Mouse (Mus musculus) monocyte, adult 59 days (primary cell): ENCODE results near the gene Bbc3. TPM values are rescaled to one million over a fixed set of nuclear protein-coding genes. Genes with fewer than 3 reads are reported as not detected.

Experiments
- total RNA-seq, 2 experiments: library from RNA; stranded (reverse); gene quantifications; one replicate each; pipeline ENCODE4 v1.2.4; 2023

Gene Bbc3
- 100 to 1,000 TPM; 117 to 125 TPM for total RNA-seq

DNA sequence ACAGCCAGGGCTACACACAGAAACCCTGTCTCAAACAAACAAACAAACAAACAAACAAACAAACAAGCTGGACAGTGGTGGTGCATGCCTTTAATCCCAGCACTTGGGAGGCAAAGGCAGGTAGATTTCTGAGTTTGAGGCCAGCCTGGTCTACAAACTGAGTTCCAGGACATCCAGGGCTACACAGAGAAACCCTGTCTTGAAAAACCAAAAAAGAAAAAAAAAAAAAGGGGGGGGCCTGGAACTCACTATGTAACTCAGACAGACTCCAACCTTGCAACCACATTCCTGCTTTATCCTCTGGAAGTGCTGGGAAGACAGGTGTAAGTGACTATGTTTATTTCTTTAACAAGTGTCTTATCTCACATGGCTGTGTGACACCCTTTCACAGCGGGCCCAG is at the start of gene Bbc3:
TSS of gene Bbc3 (plus strand) at position 301 of the 400 bp plus-strand sequence.

DNA sequence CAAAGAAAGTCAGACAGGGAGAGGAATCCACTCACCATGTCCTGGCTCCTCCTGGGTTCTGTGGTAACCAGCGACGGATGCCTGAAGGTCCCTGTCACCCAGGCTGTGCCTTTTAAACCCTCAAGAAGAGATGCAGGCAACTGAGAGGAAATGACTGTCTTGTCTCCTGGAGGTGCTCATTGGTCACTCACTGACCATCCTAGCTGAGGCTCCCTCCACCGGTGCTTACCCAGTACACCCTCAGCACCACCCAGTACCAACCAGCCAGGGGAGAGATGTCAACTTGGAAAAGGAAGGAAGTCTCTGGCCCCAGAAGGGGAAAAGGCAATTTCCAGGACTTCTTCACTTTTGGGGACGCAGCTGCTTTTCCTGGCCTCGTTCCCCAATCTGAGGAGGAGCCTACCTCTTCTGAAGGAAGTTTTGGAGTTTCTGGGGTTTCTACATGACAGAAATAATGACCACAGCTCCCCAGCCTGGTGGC is 49.0 kb upstream of the Bbc3 start, which contains the start of gene C5ar1:
TSS of gene C5ar1 (minus strand) at position 431 of the 481 bp plus-strand sequence.

DNA sequence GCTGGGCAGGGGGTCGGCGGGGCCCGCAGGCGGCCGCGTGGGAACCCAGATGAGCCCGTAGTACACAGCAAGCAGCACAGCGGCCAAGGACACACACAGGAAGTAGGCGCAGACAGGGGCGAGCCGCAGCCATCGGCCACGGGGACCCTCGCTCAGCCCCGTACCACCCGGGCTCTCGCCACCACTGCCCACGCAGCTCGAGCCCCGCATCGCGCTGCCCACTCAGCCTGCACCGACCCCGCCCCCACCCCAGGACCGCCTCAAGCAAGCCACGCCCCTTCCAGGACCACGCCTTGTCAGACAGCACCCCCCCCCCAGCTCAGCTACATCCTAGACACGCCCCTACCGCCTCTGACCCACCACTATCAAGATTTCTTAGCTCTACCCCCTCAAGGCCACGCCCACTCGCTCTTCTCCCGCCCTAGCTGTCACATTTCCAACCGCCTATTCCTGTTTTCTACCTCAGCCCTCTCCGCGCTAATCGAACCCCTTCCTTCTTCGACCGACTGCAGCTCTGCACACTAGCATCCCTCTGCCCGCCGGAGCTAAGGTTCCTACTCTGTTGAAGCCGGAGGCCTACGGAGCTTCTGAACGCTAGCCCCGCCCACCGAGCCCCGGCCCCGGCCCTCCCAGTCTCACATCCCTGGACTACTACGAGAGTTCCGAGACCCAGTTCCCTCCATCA is 35.0 kb upstream of the Bbc3 start, which contains the start of gene Inafm1:
TSS of gene Inafm1 (minus strand) at position 537 of the 685 bp plus-strand sequence.

GRCm38 (mm10) chr7:16286026-16286961 is 21.9 kb upstream of the Bbc3 start, which contains the start of gene Ccdc9:
TSS of gene Ccdc9 (minus strand) at chr7:16286795.

Other genes with a start within 250 kb of the Bbc3 start
- under 1 TPM; 0.50 to 0.70 TPM for gene Zfp541, start 246.6 kb upstream of the Bbc3 start, total RNA-seq
- 100 to 1,000 TPM; 224 to 251 TPM for gene Napa, start 209.9 kb upstream of the Bbc3 start, total RNA-seq
- gene Kptn, start 188.5 kb upstream of the Bbc3 start, total RNA-seq = 10 to 100 TPM; 23.0 to 27.9 TPM
- under 1 TPM in 1 of 2 experiments, not detected in 1; 0.24 TPM for gene Slc8a2, start 178.6 kb upstream of the Bbc3 start, total RNA-seq
- gene Meis3, start 133.3 kb upstream of the Bbc3 start, total RNA-seq = 1 to 10 TPM; 5.1 to 6.4 TPM
- gene Dhx34, start 86.4 kb upstream of the Bbc3 start, total RNA-seq = 10 to 100 TPM; 31.1 to 32.0 TPM
- gene C5ar2, start 64.2 kb upstream of the Bbc3 start, total RNA-seq = 1 to 10 TPM; 5.2 to 6.0 TPM
- 10 to 100 TPM; 80.1 to 84.6 TPM for gene C5ar1, start 48.9 kb upstream of the Bbc3 start, total RNA-seq
- 10 to 100 TPM; 22.5 to 23.4 TPM for gene Inafm1, start 34.8 kb upstream of the Bbc3 start, total RNA-seq
- 100 to 1,000 TPM; 303 to 392 TPM for gene Ccdc9, start 21.6 kb upstream of the Bbc3 start, total RNA-seq
- gene Sae1, start 79.4 kb downstream of the Bbc3 start, total RNA-seq = 10 to 100 TPM; 24.3 to 30.5 TPM
- 10 to 100 TPM; 67.3 to 74.4 TPM for gene Zc3h4, start 92.5 kb downstream of the Bbc3 start, total RNA-seq
- 10 to 100 TPM; 36.2 to 52.9 TPM for gene Tmem160, start 144.4 kb downstream of the Bbc3 start, total RNA-seq
- not detected for gene Npas1, start 169.3 kb downstream of the Bbc3 start, total RNA-seq